Mouse (Mus musculus): ENCODE data around the gene Edar. TPM values are rescaled to one million over a fixed set of nuclear protein-coding genes. Genes with fewer than 3 reads are reported as not detected.
A peak's percentile ranks its signal among the peaks of the same experiment; 100 is the strongest.
"Not testable (repeated sequence)": the region's sequence is repeated elsewhere in the genome, so short reads cannot be mapped to it uniquely, and the experiment has no call there.

Gene Edar
- total RNA-seq (2012; rRNA removed): 0.04 and 0.05 TPM in 2 replicates

DNA sequence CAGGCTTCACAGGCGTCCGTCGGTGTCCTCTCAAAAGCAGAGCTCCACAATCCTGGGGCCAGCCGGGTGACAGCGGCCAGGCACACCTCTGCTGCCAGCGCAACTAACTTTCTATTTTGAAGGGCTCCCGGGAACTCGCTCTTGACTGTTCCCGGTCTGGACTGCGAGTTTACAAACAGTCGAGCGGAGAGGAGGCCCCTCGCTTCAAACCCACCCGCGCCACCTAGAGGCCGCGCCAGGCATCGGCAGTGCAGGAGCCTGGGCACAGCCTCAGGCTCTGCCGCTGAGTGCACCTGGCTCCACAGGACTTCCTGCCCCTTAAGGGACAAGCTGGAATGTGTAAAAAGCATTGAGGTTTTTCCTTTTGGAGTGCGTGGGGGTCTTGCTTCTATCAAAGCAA, at the start of gene Edar:
Gene Edar, minus strand, starts transcription at position 122 of the 400 bp plus-strand sequence.
- H3K27ac ChIP-seq (ENCODE audit: insufficient read depth, low read depth, low read length, poor library complexity, severe bottlenecking): no peak within 1 kb of the TSS
- H3K9ac ChIP-seq (ENCODE audit: insufficient read depth, low read depth, low read length, poor library complexity, severe bottlenecking): peak within 1 kb of the TSS; percentile 40; the same call in 1 of the 2 replicates
- no peak; the same call in 1 of the 2 replicates for TF ChIP-seq ZC3H11A (IDR thresholded peaks at IDR 0.05; ENCODE audit: borderline replicate concordance, low read depth, low read length)
- no peak for TF ChIP-seq ZNF384 (IDR thresholded peaks at IDR 0.05; ENCODE audit: low read depth, low read length)
- no peak for TF ChIP-seq CHD2 (IDR thresholded peaks at IDR 0.05; ENCODE audit: low read depth, low read length)
- no peak for TF ChIP-seq HCFC1 (IDR thresholded peaks at IDR 0.05; ENCODE audit: borderline replicate concordance, insufficient read depth, low read length)
- TF ChIP-seq MAFK (IDR thresholded peaks at IDR 0.05; ENCODE audit: insufficient read depth, low read depth, low read length): no peak
- in situ Hi-C loops (cut with MboI; ENCODE audit: low sequenced_read_pairs in 2 of 2, unreplicated experiment in 2 of 2): loop anchor here in 1 of 2 experiments (25.0 kb wide), 1 partner anchor 1238 kb away; no protein-coding TSS in a partner anchor
- no peaks in the 10 kb centered on the region for H3K9me3 ChIP-seq (ENCODE audit: control insufficient read depth, insufficient read depth, low read depth, low read length)
- H3K4me1 ChIP-seq (ENCODE audit: control insufficient read depth in 2 of 2, insufficient read depth in 2 of 2, low read length in 2 of 2, poor library complexity in 1 of 2): no peaks in the 10 kb centered on the region; a peak in 1 of 4 replicates
- DNase-seq (ENCODE audit: low read depth, low spot score): peak; percentile 66
- H3K36me3 ChIP-seq (ENCODE audit: control insufficient read depth, insufficient read depth, low read length, poor library complexity, severe bottlenecking): no peaks in the 10 kb centered on the region
- H3K4me3 ChIP-seq (ENCODE audit: insufficient read depth in 1 of 2, low read depth in 1 of 2, low read length in 2 of 2, poor library complexity in 1 of 2, severe bottlenecking in 1 of 2): peak within 1 kb of the TSS; percentile 33 to 50; a peak in 2 of 4 replicates

DNA sequence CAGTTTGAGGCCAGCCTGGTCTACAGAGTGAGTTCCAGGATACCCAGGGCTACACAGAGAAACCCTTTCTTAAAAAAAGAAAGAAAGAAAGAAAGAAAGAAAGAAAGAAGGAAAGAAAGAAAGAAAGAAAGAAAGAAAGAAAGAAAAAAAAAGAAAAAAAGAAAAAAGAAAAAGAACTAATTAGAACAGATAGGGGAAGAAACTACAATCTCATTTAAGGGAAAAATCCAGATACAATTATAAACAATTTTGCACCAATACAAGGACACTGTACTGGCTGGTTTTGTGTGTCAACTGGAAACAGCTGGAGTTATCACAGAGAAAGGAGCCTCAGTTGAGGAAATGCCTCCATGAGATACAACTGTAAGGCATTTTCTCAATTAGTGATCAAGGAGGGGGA, 42.7 kb upstream of the Edar start, which contains the start of gene Gm17542:
Gene Gm17542, minus strand, starts transcription at position 101 of the 400 bp plus-strand sequence.
- H3K27ac ChIP-seq (ENCODE audit: insufficient read depth, low read depth, low read length, poor library complexity, severe bottlenecking); H3K4me3 ChIP-seq (ENCODE audit: insufficient read depth in 1 of 2, low read depth in 1 of 2, low read length in 2 of 2, poor library complexity in 1 of 2, severe bottlenecking in 1 of 2); DNase-seq (ENCODE audit: low read depth, low spot score); H3K4me1 ChIP-seq (ENCODE audit: control insufficient read depth in 2 of 2, insufficient read depth in 2 of 2, low read length in 2 of 2, poor library complexity in 1 of 2); H3K36me3 ChIP-seq (ENCODE audit: control insufficient read depth, insufficient read depth, low read length, poor library complexity, severe bottlenecking); H3K9ac ChIP-seq (ENCODE audit: insufficient read depth, low read depth, low read length, poor library complexity, severe bottlenecking); H3K9me3 ChIP-seq (ENCODE audit: control insufficient read depth, insufficient read depth, low read depth, low read length); in situ Hi-C loops (cut with MboI; ENCODE audit: low sequenced_read_pairs in 2 of 2, unreplicated experiment in 2 of 2): not testable (repeated sequence)

DNA sequence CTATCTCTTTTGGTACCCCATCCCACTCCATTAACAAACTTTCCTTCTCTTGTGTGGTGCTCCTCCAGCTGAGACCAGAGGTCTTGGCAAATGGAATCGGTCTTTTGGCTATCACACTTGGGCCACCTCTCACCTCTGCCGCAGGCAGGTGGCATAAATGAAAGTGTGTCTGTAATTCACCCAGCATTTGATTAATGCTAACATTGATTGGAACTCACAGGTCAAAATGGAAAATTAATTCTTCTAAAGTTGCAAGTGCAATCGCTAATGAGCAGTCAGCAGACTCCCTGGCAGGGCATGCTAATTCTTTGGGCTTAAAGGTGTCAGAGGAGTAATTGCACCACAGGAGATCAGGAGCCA, 39.3 kb upstream of the Edar start:
- no peaks in the 10 kb centered on the region for H3K4me1 ChIP-seq (ENCODE audit: control insufficient read depth in 2 of 2, insufficient read depth in 2 of 2, low read length in 2 of 2, poor library complexity in 1 of 2)
- no peak overlapping the region for H3K9ac ChIP-seq (ENCODE audit: insufficient read depth, low read depth, low read length, poor library complexity, severe bottlenecking)
- TF ChIP-seq HCFC1 (IDR thresholded peaks at IDR 0.05; ENCODE audit: borderline replicate concordance, insufficient read depth, low read length) (no peak), ZNF384 (IDR thresholded peaks at IDR 0.05; ENCODE audit: low read depth, low read length) (no peak), CHD2 (IDR thresholded peaks at IDR 0.05; ENCODE audit: low read depth, low read length) (no peak), MAFK (IDR thresholded peaks at IDR 0.05; ENCODE audit: insufficient read depth, low read depth, low read length) (no peak), ZC3H11A (IDR thresholded peaks at IDR 0.05; ENCODE audit: borderline replicate concordance, low read depth, low read length) (no peak)
- no peak overlapping the region for H3K4me3 ChIP-seq (ENCODE audit: insufficient read depth in 1 of 2, low read depth in 1 of 2, low read length in 2 of 2, poor library complexity in 1 of 2, severe bottlenecking in 1 of 2)
- in situ Hi-C loops (cut with MboI; ENCODE audit: low sequenced_read_pairs in 2 of 2, unreplicated experiment in 2 of 2): no loop called here
- no peaks in the 10 kb centered on the region for H3K9me3 ChIP-seq (ENCODE audit: control insufficient read depth, insufficient read depth, low read depth, low read length)
- no peaks in the 10 kb centered on the region for H3K36me3 ChIP-seq (ENCODE audit: control insufficient read depth, insufficient read depth, low read length, poor library complexity, severe bottlenecking)
- no peak overlapping the region for H3K27ac ChIP-seq (ENCODE audit: insufficient read depth, low read depth, low read length, poor library complexity, severe bottlenecking)
- no peak for DNase-seq (ENCODE audit: low read depth, low spot score)

DNA sequence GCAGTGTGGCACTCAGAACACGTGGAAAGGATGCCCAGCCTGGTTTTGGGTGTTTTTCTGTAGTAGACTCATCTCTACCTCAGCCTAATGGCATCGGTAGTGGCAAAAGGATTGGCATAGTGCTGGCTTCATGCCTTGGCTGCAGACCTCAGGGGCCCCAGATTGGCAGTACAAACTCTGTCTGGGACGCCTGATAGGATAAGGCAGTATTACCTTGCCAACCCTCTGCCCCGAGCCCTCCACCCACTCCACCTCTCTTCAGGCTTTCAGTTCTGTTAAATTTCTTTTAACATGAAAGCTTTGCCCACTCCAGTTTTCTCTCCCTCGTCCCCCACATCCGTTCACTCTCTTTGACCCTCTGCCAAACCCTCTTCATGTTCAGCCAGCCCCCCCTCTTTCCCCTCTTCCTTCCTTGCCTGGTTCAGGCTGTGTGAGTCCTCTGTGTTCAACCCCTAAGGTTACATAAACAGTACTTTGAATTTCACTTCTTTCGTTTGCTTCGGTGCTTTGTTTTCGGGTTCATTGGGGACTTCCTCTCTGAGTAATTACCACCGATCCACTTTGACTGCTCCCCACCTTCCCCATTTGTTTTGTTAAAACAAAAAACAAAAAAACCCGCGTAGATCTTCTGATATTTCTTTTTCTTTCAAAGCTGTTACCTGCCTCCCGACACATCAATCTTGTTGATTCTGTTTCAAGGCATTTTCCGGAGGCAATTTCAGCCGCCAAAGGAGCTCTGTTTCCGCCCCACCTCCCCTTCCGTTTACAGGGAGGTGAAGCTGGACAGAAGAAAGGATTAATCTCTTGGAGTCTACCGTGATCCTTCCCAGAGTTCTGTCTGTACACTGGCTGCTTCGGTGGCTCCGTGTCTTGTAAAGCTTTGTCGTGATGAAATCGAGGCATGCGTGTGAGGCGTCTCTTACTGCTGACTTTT, 38.7 kb upstream of the Edar start:
- no peak for DNase-seq (ENCODE audit: low read depth, low spot score)
- no peaks in the 10 kb centered on the region for H3K36me3 ChIP-seq (ENCODE audit: control insufficient read depth, insufficient read depth, low read length, poor library complexity, severe bottlenecking)
- in situ Hi-C loops (cut with MboI; ENCODE audit: low sequenced_read_pairs in 2 of 2, unreplicated experiment in 2 of 2): no loop called here
- H3K27ac ChIP-seq (ENCODE audit: insufficient read depth, low read depth, low read length, poor library complexity, severe bottlenecking): no peak overlapping the region
- no peak overlapping the region for H3K4me3 ChIP-seq (ENCODE audit: insufficient read depth in 1 of 2, low read depth in 1 of 2, low read length in 2 of 2, poor library complexity in 1 of 2, severe bottlenecking in 1 of 2)
- H3K4me1 ChIP-seq (ENCODE audit: control insufficient read depth in 2 of 2, insufficient read depth in 2 of 2, low read length in 2 of 2, poor library complexity in 1 of 2): no peaks in the 10 kb centered on the region
- TF ChIP-seq CHD2 (IDR thresholded peaks at IDR 0.05; ENCODE audit: low read depth, low read length): no peak
- TF ChIP-seq ZNF384 (IDR thresholded peaks at IDR 0.05; ENCODE audit: low read depth, low read length): no peak
- no peak for TF ChIP-seq MAFK (IDR thresholded peaks at IDR 0.05; ENCODE audit: insufficient read depth, low read depth, low read length)
- no peak for TF ChIP-seq ZC3H11A (IDR thresholded peaks at IDR 0.05; ENCODE audit: borderline replicate concordance, low read depth, low read length)
- TF ChIP-seq HCFC1 (IDR thresholded peaks at IDR 0.05; ENCODE audit: borderline replicate concordance, insufficient read depth, low read length): no peak
- H3K9me3 ChIP-seq (ENCODE audit: control insufficient read depth, insufficient read depth, low read depth, low read length): no peaks in the 10 kb centered on the region
- H3K9ac ChIP-seq (ENCODE audit: insufficient read depth, low read depth, low read length, poor library complexity, severe bottlenecking): no peak overlapping the region
